Mouse (Mus musculus): Measurements from ENCODE around the gene Ugt1a7c. TPM values are rescaled to one million over a fixed set of nuclear protein-coding genes. Genes with fewer than 3 reads are reported as not detected.
"Not testable (repeated sequence)": the region's sequence is repeated elsewhere in the genome, so short reads cannot be mapped to it uniquely, and the experiment has no call there.

The Ugt1a7c gene
- total RNA-seq, 2 experiments from 2014 or later: 2.2 TPM

DNA sequence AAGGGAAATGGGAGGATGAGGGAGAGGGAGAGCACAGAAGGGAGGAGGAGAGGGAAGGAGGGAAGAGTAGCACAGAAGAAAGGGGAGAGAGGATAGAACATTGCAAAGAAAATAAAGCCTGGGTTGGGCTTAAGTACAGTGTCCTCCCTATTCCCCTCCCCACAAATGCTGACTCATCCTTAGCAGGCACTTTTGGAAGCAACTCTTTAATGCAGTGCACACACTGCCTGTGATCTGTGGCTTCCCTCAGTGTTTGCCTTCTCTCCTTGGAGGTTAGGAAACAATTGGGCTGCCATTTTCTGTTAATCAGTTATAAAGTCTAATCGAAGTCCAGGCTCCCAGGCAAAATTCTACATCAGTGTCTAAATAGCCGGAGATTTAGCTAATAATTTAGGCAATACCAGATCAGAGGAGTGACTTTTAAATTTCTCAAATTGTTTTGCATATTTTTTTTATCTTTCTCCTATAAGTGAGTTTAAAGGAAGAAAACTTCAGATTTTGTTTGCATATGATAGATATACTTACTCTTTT is 14.2 kb downstream of the Ugt1a7c start:
- DNase-seq; intact Hi-C loops (cut with DNase I): not testable (repeated sequence)

DNA sequence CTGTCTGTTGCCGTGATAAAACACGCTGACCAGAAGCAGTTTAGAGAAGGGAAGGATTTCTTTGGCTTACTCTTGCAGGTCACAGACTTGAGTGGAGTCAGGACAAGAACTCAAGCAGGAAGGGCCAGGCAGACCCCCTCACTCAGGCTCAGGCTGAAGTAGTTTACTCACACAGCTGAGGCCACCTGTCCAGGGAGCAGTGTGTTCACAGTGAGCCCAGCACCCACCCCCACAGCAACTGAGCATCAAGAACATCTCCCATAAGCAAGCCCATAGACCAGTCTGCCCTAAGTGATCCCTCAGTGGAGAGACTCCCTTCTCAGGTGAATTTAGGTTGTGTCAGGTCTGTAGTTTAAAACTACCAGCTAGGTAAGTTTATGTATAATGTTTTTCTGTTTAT is 14.7 kb downstream of the Ugt1a7c start:
- DNase-seq; intact Hi-C loops (cut with DNase I): not testable (repeated sequence)

DNA sequence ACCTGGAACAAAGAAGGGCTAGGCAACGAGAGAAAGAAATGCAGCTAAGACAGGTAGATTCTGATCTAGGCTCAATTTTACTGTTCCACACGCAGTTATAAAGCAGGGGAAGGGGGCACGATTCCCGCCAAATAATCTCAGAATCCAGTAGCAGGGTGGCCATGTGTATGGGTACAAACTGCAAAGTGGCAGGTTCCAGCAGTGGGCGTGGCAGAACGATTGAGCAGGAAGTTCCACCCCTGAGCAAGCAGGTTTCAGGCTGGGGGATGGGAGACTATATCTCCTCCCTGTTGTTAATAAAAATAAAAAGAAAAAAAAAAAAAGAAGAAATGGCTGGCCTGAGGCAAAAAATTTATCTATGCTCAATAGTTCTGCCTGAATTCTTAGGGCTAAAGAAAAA is 17.9 kb downstream of the Ugt1a7c start:
- intact Hi-C loops (cut with DNase I); DNase-seq: not testable (repeated sequence)

- DNase-seq: not testable (repeated sequence)
- intact Hi-C loops (cut with DNase I): loop anchor here (5.0 kb wide), 1 partner anchor 118 kb away; no protein-coding TSS in a partner anchor
Measured at GRCm38 (mm10) chr1:88120550-88120949, 25.7 kb downstream of the Ugt1a7c start.

DNA sequence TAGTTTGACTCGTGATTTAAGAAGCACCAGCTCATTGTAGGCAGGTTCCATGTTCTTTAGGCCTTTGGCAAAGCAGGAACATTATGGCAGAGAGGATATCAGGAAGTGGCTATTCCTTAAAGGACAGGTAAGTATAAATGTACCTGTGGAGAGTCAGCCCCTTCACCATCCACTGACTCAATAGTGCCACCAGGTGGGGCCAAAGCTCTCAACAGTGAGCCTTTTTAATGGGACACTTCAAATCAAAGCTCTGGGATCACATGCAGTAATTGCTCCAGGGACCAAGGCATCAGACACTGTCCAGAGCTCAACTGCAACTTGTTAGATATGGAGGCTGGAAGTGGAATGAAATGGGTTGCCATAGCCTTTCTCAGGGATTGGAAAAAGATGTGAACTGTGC is 26.7 kb downstream of the Ugt1a7c start:
- not testable (repeated sequence) for DNase-seq
- intact Hi-C loops (cut with DNase I): loop anchor here (5.0 kb wide), 1 partner anchor 119 kb away; no protein-coding TSS in a partner anchor

DNA sequence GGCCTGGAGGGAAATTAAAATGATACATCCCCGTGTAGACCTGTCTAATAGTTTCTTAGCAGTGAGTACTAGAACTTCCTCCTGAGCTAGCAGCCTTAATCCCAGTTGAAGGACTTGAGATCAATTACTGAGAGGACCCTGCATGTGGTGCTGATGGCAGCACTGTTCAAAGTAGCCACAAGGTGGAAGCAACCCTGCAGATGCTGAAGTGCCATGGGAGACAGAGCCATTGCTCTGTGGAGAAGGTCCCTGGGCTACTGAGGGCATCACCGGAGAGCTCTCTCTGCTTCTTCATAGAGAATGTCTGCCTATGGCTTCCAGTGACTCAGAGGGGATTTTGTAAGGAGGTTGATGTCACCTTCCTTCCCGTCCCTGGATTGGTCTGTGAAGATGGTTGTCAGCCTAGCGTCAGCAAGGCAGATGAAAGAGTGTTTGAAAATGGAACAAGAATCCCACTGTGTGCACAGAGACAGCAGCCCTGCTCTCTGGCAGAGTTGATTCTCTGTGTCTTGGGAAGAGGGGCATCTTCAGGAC is 31.0 kb downstream of the Ugt1a7c start:
- DNase-seq; intact Hi-C loops (cut with DNase I): not testable (repeated sequence)

DNA sequence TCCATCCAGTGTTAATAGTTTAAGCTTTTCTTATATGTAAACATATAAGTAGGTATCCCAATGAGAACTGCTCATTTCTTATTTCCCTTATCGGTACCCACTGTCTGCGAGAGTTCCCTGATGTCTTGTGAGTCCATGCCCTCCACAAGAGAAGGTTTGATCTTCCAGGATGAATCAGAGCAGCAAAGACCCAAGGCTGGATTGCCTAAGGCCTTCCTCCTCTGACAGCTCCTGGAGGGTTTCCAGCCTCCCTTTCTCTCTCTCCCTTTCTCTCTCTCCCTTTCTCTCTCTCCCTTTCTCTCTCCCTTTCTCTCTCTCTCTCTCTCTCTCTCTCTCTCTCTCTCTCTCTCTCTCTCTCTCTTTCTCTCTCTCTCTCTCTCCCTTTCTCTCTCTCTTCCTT is 34.2 kb downstream of the Ugt1a7c start:
- DNase-seq: not testable (repeated sequence)

DNA sequence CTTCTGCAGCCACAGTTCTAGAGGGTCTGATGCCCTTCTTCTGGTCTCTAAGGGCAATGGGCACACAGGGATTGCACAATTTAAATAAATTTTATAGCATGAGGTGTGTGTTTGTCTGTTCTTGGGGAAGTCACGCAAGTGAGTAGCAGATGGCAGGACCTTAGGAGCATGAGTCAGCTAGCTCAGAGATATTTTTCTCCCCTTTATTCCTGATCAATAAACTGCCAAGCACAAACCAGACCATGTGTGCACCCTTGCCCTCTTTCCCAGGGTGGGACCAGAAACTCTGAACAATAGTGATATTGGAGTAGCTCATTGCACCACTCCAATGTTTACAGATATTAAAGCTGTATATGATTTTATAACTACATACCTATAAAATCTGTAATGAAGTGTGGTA is 35.4 kb downstream of the Ugt1a7c start:
- intact Hi-C loops (cut with DNase I); DNase-seq: not testable (repeated sequence)

More for the DNA sequence above, 34.2 kb downstream of the Ugt1a7c start:
- intact Hi-C loops (cut with DNase I): not testable (repeated sequence)

DNA sequence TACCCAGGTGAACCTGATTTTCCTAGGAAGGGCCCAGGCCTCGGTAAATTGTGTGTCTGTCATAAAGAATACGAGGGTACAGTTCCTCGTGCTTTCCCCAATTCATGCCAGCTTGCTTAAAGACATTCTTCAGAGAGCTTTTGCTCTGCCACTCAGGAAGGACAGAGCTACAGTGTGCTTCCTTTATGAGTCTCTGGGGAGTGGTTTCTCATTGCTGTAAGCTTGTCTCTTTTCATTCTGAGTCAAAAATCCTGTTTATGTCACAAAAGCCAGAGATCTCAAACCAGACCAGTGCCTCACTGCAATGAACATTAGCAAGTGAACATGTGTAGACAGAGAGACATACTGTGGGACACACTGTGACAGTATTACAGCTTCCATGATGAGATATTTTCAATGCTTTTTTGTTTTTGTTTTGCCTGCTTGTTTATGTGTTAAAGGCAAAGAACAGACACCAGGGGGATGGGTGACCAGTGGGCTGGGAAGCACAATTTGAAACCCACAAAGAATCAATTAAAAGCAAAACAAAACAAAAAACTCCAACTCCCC is 39.1 kb downstream of the Ugt1a7c start:
- no peak for DNase-seq
- intact Hi-C loops (cut with DNase I): no loop called here

- intact Hi-C loops (cut with DNase I): not testable (repeated sequence)
- peak; percentile 19 to 29 for DNase-seq
Measured at GRCm38 (mm10) chr1:88134457-88135011, 39.7 kb downstream of the Ugt1a7c start, which contains the start of gene Ugt1a6a. TSS of gene Ugt1a6a (plus strand) at chr1:88134809.

- intact Hi-C loops (cut with DNase I); DNase-seq: not testable (repeated sequence)
Measured at GRCm38 (mm10) chr1:88135229-88135904, 40.5 kb downstream of the Ugt1a7c start.

DNA sequence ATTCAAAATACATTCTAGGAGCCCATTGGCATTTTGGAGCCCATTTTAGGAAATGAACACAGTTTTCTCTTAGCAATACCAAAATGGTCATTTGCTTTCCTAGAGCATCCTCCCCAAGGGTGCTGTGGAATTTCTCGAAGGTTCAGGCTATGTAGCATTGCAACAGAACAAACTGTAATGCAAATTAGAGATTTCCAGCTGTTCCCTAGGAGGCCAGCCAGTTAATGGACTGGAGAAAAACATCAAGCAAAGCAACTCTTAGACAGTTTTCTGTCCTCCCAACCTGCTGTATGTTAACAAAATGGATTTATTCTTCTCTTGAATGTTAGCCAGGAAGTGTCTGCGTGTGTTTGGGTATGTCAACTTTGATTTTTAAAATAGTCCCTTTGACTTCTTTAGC is 41.8 kb downstream of the Ugt1a7c start:
- peak in 1 of 2 experiments; percentile 16 for DNase-seq
- intact Hi-C loops (cut with DNase I): no loop called here

DNA sequence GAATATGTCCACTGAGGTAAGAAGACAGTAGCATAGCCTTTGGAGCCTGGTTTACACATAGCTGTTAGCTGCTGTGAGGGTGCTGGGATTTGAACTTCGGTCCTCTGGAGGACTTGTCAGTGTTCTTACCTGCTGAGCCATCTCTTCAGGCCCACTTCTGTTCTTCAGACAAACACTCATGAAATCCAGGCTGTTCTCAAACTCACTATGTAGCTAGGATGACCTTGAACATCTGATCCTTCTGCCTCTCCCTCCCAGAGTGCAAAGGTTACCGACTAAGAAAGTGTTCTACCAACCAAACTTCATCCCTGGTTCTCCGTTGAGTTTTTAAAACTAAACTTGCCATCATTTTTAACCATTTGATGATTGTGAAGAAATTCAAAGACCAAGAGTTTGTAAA is 42.4 kb downstream of the Ugt1a7c start:
- DNase-seq: no peak
- intact Hi-C loops (cut with DNase I): no loop called here

DNA sequence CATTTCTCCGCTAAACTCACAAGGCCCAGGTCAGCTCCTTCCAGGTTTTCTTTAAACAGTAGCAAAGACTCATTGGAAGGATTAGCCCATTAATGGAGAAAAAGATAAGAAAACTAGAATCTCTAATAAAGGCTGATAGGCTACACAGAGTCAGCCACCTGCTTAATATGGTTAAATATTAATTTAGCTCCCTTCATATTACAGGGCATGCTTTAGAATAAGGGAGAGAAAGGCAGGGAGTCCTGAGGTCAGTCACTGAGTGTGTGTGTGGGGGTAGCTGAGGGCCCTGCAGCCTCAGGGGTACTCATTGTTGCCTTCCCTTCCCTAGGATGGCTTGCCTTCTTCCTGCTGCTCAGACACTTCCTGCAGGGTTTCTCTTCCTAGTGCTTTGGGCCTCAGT is 43.3 kb downstream of the Ugt1a7c start:
- no peak for DNase-seq
- intact Hi-C loops (cut with DNase I): no loop called here

GRCm38 (mm10) chr1:88140492-88140891 is 45.6 kb downstream of the Ugt1a7c start:
- intact Hi-C loops (cut with DNase I); DNase-seq: not testable (repeated sequence)

DNA sequence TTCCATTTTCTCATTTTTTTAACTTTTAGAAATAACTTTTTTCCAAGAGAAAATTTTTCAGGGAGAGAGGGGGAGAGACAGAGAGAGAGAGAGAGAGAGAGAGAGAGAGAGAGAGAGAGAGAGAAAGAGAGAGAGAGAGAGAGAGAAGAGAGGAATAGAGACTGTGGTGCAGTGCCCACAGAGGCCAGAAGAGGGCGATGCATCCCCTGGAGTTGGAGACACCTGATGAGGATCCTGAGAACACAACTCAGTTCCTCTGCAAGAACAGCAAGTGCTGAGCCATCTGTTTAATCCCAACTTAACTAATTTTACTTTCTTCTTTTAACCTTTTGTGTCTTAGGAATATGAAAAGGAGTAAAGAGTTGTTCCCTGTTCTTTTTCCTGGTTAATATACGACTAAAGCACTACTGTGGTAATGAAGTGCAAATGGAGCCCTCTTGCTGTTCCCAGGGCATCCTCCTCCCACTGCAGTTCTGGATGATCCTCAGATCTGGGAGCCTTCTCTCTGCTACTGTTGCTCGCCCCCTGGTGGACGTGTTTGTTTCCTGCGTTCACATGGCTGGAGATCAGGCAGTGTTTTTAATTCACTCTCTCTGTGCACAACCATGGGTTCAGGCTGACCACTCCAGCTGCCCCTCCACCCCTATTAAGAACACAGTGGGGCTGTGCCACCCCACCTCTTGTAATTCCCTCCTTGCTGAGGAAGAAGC is 49.3 kb downstream of the Ugt1a7c start:
- DNase-seq: peak; percentile 34 to 59
- intact Hi-C loops (cut with DNase I): not testable (repeated sequence)

DNA sequence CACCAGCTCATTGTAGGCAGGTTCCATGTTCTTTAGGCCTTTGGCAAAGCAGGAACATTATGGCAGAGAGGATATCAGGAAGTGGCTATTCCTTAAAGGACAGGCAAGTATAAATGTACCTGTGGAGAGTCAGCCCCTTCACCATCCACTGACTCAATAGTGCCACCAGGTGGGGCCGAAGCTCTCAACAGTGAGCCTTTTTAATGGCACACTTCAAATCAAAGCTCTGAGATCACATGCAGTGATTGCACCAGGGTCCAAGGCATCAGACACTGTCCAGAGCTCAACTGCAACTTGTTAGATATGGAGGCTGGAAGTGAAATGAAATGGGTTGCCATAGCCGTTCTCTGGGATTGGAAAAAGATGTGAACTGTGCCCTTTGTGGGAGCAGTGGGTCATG is 50.4 kb downstream of the Ugt1a7c start:
- intact Hi-C loops (cut with DNase I); DNase-seq: not testable (repeated sequence)

DNA sequence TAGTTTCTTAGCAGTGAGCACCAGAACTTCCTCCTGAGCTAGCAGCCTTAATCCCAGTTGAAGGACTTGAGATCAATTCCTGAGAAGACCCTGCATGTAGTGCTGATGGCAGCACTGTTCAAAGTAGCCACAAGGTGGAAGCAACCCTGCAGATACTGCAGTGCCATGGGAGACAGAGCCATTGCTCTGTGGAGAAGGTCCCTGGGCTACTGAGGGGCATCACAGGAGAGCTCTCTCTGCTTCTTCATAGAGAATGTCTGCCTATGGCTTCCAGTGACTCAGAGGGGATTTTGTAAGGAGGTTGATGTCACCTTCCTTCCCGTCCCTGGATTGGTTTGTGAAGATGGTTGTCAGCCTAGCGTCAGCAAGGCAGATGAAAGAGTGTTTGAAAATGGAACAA is 55.3 kb downstream of the Ugt1a7c start:
- intact Hi-C loops (cut with DNase I); DNase-seq: not testable (repeated sequence)

GRCm38 (mm10) chr1:88158430-88158829 is 63.6 kb downstream of the Ugt1a7c start:
- DNase-seq: no peak
- intact Hi-C loops (cut with DNase I): no loop called here

GRCm38 (mm10) chr1:88165711-88166110 is 70.8 kb downstream of the Ugt1a7c start, which contains the start of gene Ugt1a5:
TSS of gene Ugt1a5 (plus strand) at chr1:88166012.
- DNase-seq: no peak

More at GRCm38 (mm10) chr1:88165711-88166110, 70.8 kb downstream of the Ugt1a7c start, which contains the start of gene Ugt1a5:
- intact Hi-C loops (cut with DNase I): no loop called here
